Mouse (Mus musculus): ENCODE measurements around the gene Tex45.

Gene Tex45

GRCm38 (mm10) chr8:3470562-3470961, at the start of gene Tex45:
Gene Tex45, plus strand, starts transcription at chr8:3470862.
- DNase-seq (ENCODE audit: low read depth, low spot score): no peak

DNA sequence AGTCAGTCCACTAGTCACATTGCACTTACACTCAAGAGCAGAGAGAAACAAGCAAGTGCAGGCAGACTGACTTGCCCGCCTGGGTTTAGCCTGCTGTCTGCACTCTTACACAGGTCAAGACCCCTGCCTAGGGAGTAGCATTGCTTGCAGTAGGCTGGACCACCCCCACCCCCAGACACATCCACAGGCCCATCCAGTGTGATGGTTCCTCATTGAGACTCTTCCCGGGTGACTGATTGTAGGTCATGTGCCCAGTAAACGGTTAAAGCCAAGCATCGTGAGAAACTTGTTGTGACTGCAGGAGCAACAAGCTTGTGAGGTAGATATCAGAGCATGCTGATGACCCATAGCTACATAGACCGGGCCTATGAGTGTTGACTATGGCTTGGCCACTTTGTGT, 49.2 kb upstream of the Tex45 start:
- no peak for DNase-seq (ENCODE audit: low read depth, low spot score)

DNA sequence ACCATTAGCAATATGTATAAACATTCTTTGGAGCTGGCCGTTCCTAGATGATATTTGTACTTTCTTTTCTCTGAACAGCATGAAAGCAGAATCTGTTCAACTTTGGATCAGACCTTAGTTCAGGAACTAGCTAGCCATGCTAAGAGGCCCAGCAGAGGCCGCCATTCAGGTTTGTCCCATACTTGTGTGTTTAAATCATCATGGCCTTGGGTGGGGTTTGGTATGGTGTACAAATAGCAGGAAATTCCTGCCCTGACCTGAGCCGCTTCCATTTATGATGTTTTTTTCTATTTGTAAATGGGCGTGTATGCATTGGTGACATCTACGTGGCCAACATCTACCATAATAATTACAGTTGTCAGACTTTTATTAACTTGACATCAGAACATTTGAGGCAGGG, 45.4 kb upstream of the Tex45 start:
- no peak for DNase-seq (ENCODE audit: low read depth, low spot score)

- DNase-seq (ENCODE audit: low read depth, low spot score): no peak
Measured at GRCm38 (mm10) chr8:3426211-3426610, 44.5 kb upstream of the Tex45 start.

DNA sequence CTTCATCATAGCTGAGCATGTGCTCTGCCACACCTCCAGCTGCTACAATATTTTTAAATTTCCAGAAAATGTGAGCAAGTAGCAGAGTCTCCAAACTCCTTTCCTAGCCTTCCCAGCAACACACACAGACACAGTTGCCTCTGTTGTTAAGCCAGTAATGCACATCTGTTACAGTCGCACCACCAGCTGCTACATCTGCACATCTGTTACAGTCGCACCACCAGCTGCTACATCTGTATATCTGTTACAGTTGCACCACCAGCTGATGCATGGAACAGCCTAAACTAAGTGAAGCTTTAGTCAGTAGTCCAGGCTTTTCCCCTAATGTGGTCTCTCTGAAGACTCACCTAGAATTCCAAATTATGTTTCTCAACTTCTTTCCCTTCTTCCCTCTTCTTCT, 42.2 kb upstream of the Tex45 start:
- DNase-seq (ENCODE audit: low read depth, low spot score): no peak

DNA sequence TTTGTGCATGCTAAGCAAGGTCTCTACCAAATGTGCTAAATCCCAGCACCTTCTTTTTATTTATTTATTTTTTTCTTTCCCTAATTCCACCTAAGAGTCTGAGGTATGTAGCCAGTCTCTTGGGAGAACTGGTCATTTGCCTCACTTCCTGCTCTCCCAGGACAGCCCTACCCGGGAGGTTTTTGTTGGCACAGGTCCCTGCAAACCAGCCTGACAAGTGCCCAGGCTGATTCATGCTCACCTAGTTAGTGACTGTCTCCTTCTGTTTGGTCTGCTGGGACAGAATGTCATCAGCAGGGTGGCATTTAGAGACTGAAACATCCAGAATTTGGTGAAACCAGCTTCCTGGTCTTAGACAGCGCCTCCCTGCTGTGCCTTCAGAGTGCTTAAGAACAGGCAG, 40.7 kb upstream of the Tex45 start:
- no peak for DNase-seq (ENCODE audit: low read depth, low spot score)

DNA sequence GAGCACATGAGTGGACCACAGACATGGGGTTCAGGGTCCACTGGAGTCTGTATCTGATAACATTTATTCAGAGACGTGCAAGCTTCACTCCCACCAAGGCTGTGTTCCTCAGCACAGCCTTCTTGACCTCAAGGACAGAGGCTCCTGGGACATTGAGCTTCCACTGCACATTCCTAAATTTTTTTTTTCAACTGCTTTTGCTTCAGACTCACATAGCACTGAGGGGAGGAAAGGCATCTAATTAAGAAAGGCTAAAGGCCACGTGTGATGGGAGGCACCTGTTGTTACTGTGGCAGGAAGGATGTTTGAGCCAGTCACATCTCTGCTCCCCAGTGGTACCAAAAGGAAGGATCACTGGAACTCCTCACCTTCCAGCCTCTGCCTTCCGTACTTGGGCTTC, 39.5 kb upstream of the Tex45 start:
- no peak for DNase-seq (ENCODE audit: low read depth, low spot score)

DNA sequence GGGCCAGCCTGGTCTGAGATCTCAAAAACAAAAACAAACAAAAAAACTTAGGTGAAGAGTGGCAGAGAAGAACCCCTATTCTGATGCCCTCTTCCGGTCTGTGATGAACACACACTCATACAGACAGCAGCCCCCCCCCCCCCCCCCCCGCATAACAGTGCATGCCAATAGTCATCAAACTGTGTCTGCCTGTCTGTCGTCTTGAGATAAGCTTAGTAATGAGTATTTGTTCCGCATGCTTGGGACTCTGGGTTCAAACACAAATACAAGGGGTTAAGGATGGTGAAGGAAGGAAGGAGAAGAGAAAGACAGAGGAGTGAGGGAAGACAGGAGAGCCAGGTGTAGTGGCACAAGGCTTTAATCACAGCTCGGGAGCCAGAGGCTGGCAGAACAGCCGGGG, 34.2 kb upstream of the Tex45 start:
- DNase-seq (ENCODE audit: low read depth, low spot score): no peak

DNA sequence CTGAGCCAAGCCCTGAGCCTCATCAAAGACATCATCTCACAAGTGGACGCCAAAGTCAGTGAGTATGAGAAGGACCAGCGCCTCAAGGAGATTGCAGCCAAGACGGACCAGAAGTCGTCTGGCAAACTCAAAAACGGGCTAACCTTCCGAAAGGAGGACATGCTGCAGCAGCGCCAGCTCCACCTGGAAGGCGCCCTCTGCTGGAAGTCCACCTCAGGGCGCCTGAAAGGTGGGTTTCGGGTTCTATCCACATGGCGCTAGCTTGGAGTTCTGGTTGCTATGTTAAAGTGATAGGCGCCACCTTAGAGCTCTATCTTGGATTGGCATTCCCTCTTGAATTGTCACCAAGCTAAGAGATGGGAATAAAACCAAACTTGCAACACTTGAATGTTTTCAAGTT, 31.2 kb upstream of the Tex45 start:
- no peak for DNase-seq (ENCODE audit: low read depth, low spot score)

- DNase-seq (ENCODE audit: low read depth, low spot score): no peak
Measured at GRCm38 (mm10) chr8:3449226-3449625, 21.4 kb upstream of the Tex45 start.

GRCm38 (mm10) chr8:3450670-3451069, 20.0 kb upstream of the Tex45 start:
- DNase-seq (ENCODE audit: low read depth, low spot score): no peak

DNA sequence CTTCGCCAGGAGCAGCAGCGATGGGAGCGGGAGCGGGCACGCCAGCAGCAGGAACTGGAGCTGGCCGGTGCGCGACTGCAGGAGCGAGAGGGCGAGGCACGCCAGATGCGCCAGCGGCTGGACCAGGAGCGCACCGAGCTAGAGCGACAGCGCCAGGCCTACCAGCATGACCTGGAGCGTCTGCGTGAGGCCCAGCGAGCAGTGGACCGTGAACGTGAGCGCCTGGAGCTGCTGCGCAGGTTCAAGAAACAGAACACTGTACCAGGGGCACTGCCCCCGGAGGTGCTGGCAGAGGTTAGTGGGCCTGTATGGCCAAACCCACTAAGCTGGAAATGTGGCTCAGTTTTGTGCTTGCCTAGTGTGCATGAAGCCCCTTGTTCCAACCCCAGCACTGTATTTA, 18.7 kb upstream of the Tex45 start:
- no peak for DNase-seq (ENCODE audit: low read depth, low spot score)

DNA sequence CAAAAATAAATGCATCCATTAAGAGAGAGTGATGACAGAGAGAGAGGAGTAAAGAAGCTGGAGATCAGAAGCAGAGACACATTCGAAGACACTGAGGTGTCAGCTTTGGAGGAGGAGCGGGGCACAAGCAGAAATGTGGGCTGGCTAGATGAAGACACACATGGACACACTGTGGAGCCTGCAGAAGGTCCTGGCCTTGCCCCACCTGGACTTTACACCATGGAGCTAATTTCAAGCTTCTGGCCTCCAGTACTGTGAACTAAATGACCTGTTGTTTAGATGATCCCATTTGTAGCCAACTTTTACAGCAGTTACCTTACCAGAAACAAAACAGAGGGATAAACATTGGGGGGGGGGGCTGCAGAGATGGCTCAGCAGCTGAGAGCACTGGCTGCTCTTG, 7.4 kb upstream of the Tex45 start:
- DNase-seq (ENCODE audit: low read depth, low spot score): no peak

GRCm38 (mm10) chr8:3464309-3464708, 6.4 kb upstream of the Tex45 start:
- DNase-seq (ENCODE audit: low read depth, low spot score): no peak

GRCm38 (mm10) chr8:3467006-3467885, 3.4 kb upstream of the Tex45 start, which contains the start of gene Pex11g:
Gene Pex11g, minus strand, starts transcription at chr8:3467680.
- peak; percentile 65 for DNase-seq (ENCODE audit: low read depth, low spot score)

GRCm38 (mm10) chr8:3467886-3468545, 2.6 kb upstream of the Tex45 start:
- DNase-seq (ENCODE audit: low read depth, low spot score): no peak

GRCm38 (mm10) chr8:3468838-3469237, 1.8 kb upstream of the Tex45 start:
- DNase-seq (ENCODE audit: low read depth, low spot score): no peak

DNA sequence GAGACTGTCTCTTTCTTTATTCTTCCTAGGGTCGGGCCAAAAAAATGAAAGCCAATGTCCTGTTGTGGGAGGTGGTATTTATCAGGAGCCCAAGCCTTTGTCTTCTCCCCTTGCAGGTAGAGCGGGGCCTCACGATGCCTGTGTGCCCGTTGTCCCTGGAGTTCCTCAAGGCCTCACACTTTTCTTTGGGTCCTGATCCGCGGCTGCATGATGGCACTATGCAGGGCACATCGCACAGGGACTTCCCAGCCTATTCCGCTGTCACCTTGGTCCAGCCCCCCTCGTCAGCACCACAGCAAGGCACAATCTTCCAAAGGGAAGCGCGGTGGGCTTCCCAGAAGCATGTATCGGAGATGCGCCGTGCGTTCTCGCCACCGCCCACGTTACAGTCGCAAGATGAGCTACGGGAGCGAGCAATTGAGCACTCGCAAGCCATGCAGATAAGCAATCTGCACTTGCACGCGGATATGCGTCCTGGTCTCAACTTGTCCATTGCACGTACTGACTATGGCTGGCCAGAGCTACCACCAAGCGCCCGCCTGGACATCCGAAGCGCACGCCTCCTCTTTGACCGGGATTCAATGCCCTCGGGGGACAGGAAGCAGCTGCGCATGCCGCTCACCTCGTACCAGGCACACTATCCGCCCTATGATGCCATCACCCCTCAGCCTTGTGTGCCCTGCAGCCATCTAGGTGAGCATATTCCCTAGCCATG, 5.2 kb downstream of the Tex45 start:
- DNase-seq (ENCODE audit: low read depth, low spot score): no peak

DNA sequence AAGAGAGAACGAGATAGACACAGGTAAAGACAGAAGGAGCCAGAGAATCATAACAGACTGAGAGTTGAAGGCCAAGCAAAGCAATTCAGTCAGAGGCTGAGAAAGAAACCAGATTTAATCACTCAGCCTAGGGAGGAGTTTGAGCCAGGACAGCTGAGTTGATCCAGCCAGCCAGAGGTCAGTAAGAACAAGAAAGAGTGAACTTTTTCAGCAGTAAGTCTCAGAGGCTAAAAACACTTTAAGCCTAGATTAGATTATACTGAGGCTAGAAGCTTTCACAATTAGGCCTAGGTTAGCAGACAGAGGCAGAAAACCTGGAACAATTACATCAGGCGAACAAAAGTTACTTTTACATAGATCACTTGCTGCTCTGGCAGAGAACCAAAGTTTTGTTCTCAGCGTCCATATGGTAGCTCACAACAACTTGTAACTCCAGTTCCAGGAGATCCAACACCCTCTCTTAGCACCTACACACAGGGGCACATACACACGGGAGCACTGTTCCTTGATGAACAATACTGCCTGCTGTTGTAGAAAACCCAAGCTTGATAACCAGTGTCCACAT, 9.6 kb downstream of the Tex45 start:
- no peak for DNase-seq (ENCODE audit: low read depth, low spot score)

- no peak for DNase-seq (ENCODE audit: low read depth, low spot score)
Measured at GRCm38 (mm10) chr8:3481605-3482004, 10.9 kb downstream of the Tex45 start.

- no peak for DNase-seq (ENCODE audit: low read depth, low spot score)
Measured at GRCm38 (mm10) chr8:3482240-3482740, 11.6 kb downstream of the Tex45 start.

- DNase-seq (ENCODE audit: low read depth, low spot score): no peak
Measured at GRCm38 (mm10) chr8:3483546-3483945, 12.9 kb downstream of the Tex45 start.

Measured in telencephalon, adult 2 months (tissue).